Mouse (Mus musculus): Measurements from ENCODE around the gene Gsg1l2. TPM values are rescaled to one million over a fixed set of nuclear protein-coding genes. Genes with fewer than 3 reads are reported as not detected.

Gsg1l2 gene
- polyA plus RNA-seq, 1 experiment from 2014 or later: not detected

- Histone ChIP-seq H3K27ac (ENCODE audit: low read depth) (no peak overlapping the region), H3K9me3 (ENCODE audit: low read depth, low read length) (no peaks in the 10 kb centered on the region), H3K4me1 (ENCODE audit: insufficient read depth) (no peaks in the 10 kb centered on the region), H3K4me2 (no peak overlapping the region), H3K27me3 (ENCODE audit: insufficient read depth, low read length) (no peaks in the 10 kb centered on the region), H3K9ac (no peak overlapping the region), H3K4me3 (ENCODE audit: low read depth, low read length) (no peak overlapping the region), H3K36me3 (ENCODE audit: insufficient read depth) (no peaks in the 10 kb centered on the region)
- DNase-seq: peak; percentile 40
- 74% methylated on average over 6 of the region's 6 CpGs for WGBS
- no peak for TF ChIP-seq CTCF (IDR thresholded peaks at IDR 0.05; ENCODE audit: low read depth)
- ATAC-seq (ENCODE audit: insufficient read depth): no peak
These were observed 37.1 kb downstream of the Gsg1l2 start for GRCm38 (mm10) chr11:67811535-67811934.

- H3K4me1 ChIP-seq (ENCODE audit: insufficient read depth): no peaks in the 10 kb centered on the region
These were observed 45.2 kb downstream of the Gsg1l2 start for GRCm38 (mm10) chr11:67819604-67820003.

GRCm38 (mm10) chr11:67820221-67820620, 45.8 kb downstream of the Gsg1l2 start:
- no peak overlapping the region for H3K4me3 ChIP-seq (ENCODE audit: low read depth, low read length)
- H3K4me2 ChIP-seq: no peak overlapping the region
- TF ChIP-seq CTCF (IDR thresholded peaks at IDR 0.05; ENCODE audit: low read depth): peak; percentile 83
- DNase-seq (peak; percentile 78), ATAC-seq (ENCODE audit: insufficient read depth) (no peak)
- no peaks in the 10 kb centered on the region for H3K36me3 ChIP-seq (ENCODE audit: insufficient read depth)
- H3K9me3 ChIP-seq (ENCODE audit: low read depth, low read length): no peaks in the 10 kb centered on the region
- H3K27me3 ChIP-seq (ENCODE audit: insufficient read depth, low read length): no peaks in the 10 kb centered on the region
- H3K9ac ChIP-seq: no peak overlapping the region
- no peak overlapping the region for H3K27ac ChIP-seq (ENCODE audit: low read depth)
- H3K4me1 ChIP-seq (ENCODE audit: insufficient read depth): no peaks in the 10 kb centered on the region
- 24% methylated on average over 4 of the region's 4 CpGs for WGBS

More at GRCm38 (mm10) chr11:67819604-67820003, 45.2 kb downstream of the Gsg1l2 start:
- H3K27me3 ChIP-seq (ENCODE audit: insufficient read depth, low read length): no peaks in the 10 kb centered on the region
- no peak overlapping the region for H3K27ac ChIP-seq (ENCODE audit: low read depth)
- 12% methylated on average over 5 of the region's 5 CpGs for WGBS
- no peaks in the 10 kb centered on the region for H3K36me3 ChIP-seq (ENCODE audit: insufficient read depth)
- H3K9me3 ChIP-seq (ENCODE audit: low read depth, low read length): no peaks in the 10 kb centered on the region
- peak; percentile 85 for TF ChIP-seq CTCF (IDR thresholded peaks at IDR 0.05; ENCODE audit: low read depth)
- no peak overlapping the region for H3K9ac ChIP-seq
- ATAC-seq (ENCODE audit: insufficient read depth) (no peak; the same call in 1 of the 2 replicates), DNase-seq (peak; percentile 80)
- peak overlapping the region; percentile 41; the same call in 1 of the 2 replicates for H3K4me2 ChIP-seq
- H3K4me3 ChIP-seq (ENCODE audit: low read depth, low read length): no peak overlapping the region

- TF ChIP-seq CTCF (IDR thresholded peaks at IDR 0.05; ENCODE audit: low read depth): no peak
- no peak for ATAC-seq (ENCODE audit: insufficient read depth)
These were observed 47.2 kb downstream of the Gsg1l2 start for GRCm38 (mm10) chr11:67821560-67821959.

GRCm38 (mm10) chr11:67828360-67829059, 54.1 kb downstream of the Gsg1l2 start:
- DNase-seq (peak; percentile 85), ATAC-seq (ENCODE audit: insufficient read depth) (peak; percentile 86)
- Histone ChIP-seq H3K4me2 (peak overlapping the region; percentile 31; the same call in 1 of the 2 replicates), H3K9ac (no peak overlapping the region), H3K27ac (ENCODE audit: low read depth) (peak overlapping the region; percentile 73), H3K36me3 (ENCODE audit: insufficient read depth) (no peaks in the 10 kb centered on the region), H3K4me3 (ENCODE audit: low read depth, low read length) (no peak overlapping the region), H3K27me3 (ENCODE audit: insufficient read depth, low read length) (no peaks in the 10 kb centered on the region), H3K4me1 (ENCODE audit: insufficient read depth) (peaks cover 9% of the 10 kb centered on the region), H3K9me3 (ENCODE audit: low read depth, low read length) (no peaks in the 10 kb centered on the region)
- 18% methylated on average over 12 of the region's 12 CpGs for WGBS
- no peak for TF ChIP-seq CTCF (IDR thresholded peaks at IDR 0.05; ENCODE audit: low read depth)

More at GRCm38 (mm10) chr11:67821560-67821959, 47.2 kb downstream of the Gsg1l2 start:
- WGBS: 84% methylated on average over 6 of the region's 6 CpGs
- Histone ChIP-seq H3K4me2 (no peak overlapping the region), H3K27me3 (ENCODE audit: insufficient read depth, low read length) (no peaks in the 10 kb centered on the region), H3K4me3 (ENCODE audit: low read depth, low read length) (no peak overlapping the region), H3K27ac (ENCODE audit: low read depth) (no peak overlapping the region), H3K36me3 (ENCODE audit: insufficient read depth) (no peaks in the 10 kb centered on the region), H3K9me3 (ENCODE audit: low read depth, low read length) (no peaks in the 10 kb centered on the region), H3K9ac (no peak overlapping the region), H3K4me1 (ENCODE audit: insufficient read depth) (no peaks in the 10 kb centered on the region)
- no peak for DNase-seq

- no peaks in the 10 kb centered on the region for H3K27me3 ChIP-seq (ENCODE audit: insufficient read depth, low read length)
- H3K4me2 ChIP-seq: no peak overlapping the region
- H3K9ac ChIP-seq: no peak overlapping the region
- peaks cover 9% of the 10 kb centered on the region for H3K4me1 ChIP-seq (ENCODE audit: insufficient read depth)
- no peaks in the 10 kb centered on the region for H3K9me3 ChIP-seq (ENCODE audit: low read depth, low read length)
- no peak for TF ChIP-seq CTCF (IDR thresholded peaks at IDR 0.05; ENCODE audit: low read depth)
- H3K36me3 ChIP-seq (ENCODE audit: insufficient read depth): no peaks in the 10 kb centered on the region
- H3K27ac ChIP-seq (ENCODE audit: low read depth): no peak overlapping the region
- no peak for DNase-seq
- WGBS: 56% methylated on average over 6 of the region's 6 CpGs
- ATAC-seq (ENCODE audit: insufficient read depth): no peak
- no peak overlapping the region for H3K4me3 ChIP-seq (ENCODE audit: low read depth, low read length)
These were observed 55.1 kb downstream of the Gsg1l2 start for GRCm38 (mm10) chr11:67829530-67829929.

- WGBS: 47% methylated on average over 5 of the region's 5 CpGs
- DNase-seq: peak; percentile 78
- H3K4me2 ChIP-seq: no peak overlapping the region
These were observed 57.4 kb downstream of the Gsg1l2 start for GRCm38 (mm10) chr11:67831820-67832219.

More at GRCm38 (mm10) chr11:67831820-67832219, 57.4 kb downstream of the Gsg1l2 start:
- Histone ChIP-seq H3K4me3 (ENCODE audit: low read depth, low read length) (no peak overlapping the region), H3K27me3 (ENCODE audit: insufficient read depth, low read length) (no peaks in the 10 kb centered on the region), H3K9ac (no peak overlapping the region), H3K4me1 (ENCODE audit: insufficient read depth) (peaks cover 9% of the 10 kb centered on the region), H3K27ac (ENCODE audit: low read depth) (no peak overlapping the region), H3K9me3 (ENCODE audit: low read depth, low read length) (no peaks in the 10 kb centered on the region), H3K36me3 (ENCODE audit: insufficient read depth) (no peaks in the 10 kb centered on the region)
- no peak for TF ChIP-seq CTCF (IDR thresholded peaks at IDR 0.05; ENCODE audit: low read depth)
- ATAC-seq (ENCODE audit: insufficient read depth): no peak
